Mouse (Mus musculus): ENCODE measurements around the gene Notch1. TPM values are rescaled to one million over a fixed set of nuclear protein-coding genes. Genes with fewer than 3 reads are reported as not detected.

Notch1 gene
- polyA plus RNA-seq, 1 experiment, result 108 TPM

GRCm38 (mm10) chr2:26550205-26550604 is 33.7 kb upstream of the Notch1 start:
- 38% methylated on average over 3 of the region's 3 CpGs for WGBS

DNA sequence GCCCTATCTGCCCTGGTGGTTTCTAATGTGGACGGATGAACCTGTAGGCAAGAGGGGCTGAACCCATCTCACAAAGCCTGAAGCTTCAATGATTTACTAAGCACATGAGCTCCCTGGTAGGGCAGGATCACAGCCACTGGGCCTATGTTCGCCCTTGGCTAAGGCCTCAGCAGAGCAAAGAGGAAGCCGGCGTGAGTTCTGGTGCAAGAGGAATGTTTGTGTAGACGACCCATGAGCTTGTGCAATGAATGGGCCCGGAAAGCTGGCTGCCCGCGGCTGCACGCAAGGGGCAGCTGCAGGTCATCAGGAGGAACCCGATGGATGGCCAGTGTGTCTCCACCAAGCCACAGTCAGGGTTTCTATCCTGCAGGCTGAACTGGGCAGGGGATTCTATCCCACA is 33.3 kb upstream of the Notch1 start:
- TF ChIP-seq POLR2A (IDR thresholded peaks at IDR 0.05; ENCODE audit: borderline replicate concordance, extremely low read depth, low read depth, low read length), result no peak
- TF ChIP-seq CTCF (IDR thresholded peaks at IDR 0.05; ENCODE audit: insufficient read depth, low read length), result no peak
- peak; percentile 28 for DNase-seq
- Histone ChIP-seq H3K4me1 (ENCODE audit: control insufficient read depth, insufficient read depth, low read length) (peaks cover 29% of the 10 kb centered on the region), H3K4me3 (replicated peaks; ENCODE audit: extremely low read depth, low read depth, low read length) (no peak overlapping the region)
- 34% methylated on average over 10 of the region's 10 CpGs for WGBS

More at GRCm38 (mm10) chr2:26550205-26550604, 33.7 kb upstream of the Notch1 start:
- DNase-seq, result no peak
- H3K4me3 ChIP-seq (replicated peaks; ENCODE audit: extremely low read depth, low read depth, low read length), result no peak overlapping the region
- TF ChIP-seq CTCF (IDR thresholded peaks at IDR 0.05; ENCODE audit: insufficient read depth, low read length) (no peak), POLR2A (IDR thresholded peaks at IDR 0.05; ENCODE audit: borderline replicate concordance, extremely low read depth, low read depth, low read length) (no peak)
- H3K4me1 ChIP-seq (ENCODE audit: control insufficient read depth, insufficient read depth, low read length), result peaks cover 31% of the 10 kb centered on the region

DNA sequence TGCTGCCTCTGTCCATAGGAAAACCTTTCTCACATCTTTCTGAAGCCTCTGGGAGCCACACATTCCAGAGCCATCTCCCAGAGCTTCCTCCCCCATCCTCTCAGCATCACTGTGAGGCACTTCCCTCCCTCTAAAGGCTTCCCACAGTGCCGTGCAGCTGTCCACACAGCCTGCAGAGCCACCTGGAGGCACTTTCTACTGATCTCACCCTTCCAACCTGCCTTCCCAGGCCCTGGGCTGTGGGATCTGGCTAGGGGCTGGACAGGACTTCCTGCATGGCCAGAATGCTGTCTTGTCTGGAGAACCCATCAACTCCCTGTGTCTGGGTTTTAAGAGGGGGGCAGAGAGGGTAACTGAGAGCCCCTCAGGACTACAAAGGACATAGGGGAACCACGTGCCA is 31.0 kb upstream of the Notch1 start:
- TF ChIP-seq POLR2A (IDR thresholded peaks at IDR 0.05; ENCODE audit: borderline replicate concordance, extremely low read depth, low read depth, low read length) (no peak), CTCF (IDR thresholded peaks at IDR 0.05; ENCODE audit: insufficient read depth, low read length) (no peak)
- no peak for DNase-seq
- Histone ChIP-seq H3K4me3 (replicated peaks; ENCODE audit: extremely low read depth, low read depth, low read length) (no peak overlapping the region), H3K4me1 (ENCODE audit: control insufficient read depth, insufficient read depth, low read length) (peaks cover 39% of the 10 kb centered on the region)
- 60% methylated on average over 2 of the region's 2 CpGs for WGBS

- DNase-seq, result no peak
- H3K4me1 ChIP-seq (ENCODE audit: control insufficient read depth, insufficient read depth, low read length), result peaks cover 15% of the 10 kb centered on the region
- no peak overlapping the region for H3K4me3 ChIP-seq (replicated peaks; ENCODE audit: extremely low read depth, low read depth, low read length)
- WGBS, result 36% methylated on average over 3 of the region's 3 CpGs
- TF ChIP-seq CTCF (IDR thresholded peaks at IDR 0.05; ENCODE audit: insufficient read depth, low read length) (no peak), POLR2A (IDR thresholded peaks at IDR 0.05; ENCODE audit: borderline replicate concordance, extremely low read depth, low read depth, low read length) (no peak)
Observed at GRCm38 (mm10) chr2:26544265-26544664, 27.8 kb upstream of the Notch1 start.

DNA sequence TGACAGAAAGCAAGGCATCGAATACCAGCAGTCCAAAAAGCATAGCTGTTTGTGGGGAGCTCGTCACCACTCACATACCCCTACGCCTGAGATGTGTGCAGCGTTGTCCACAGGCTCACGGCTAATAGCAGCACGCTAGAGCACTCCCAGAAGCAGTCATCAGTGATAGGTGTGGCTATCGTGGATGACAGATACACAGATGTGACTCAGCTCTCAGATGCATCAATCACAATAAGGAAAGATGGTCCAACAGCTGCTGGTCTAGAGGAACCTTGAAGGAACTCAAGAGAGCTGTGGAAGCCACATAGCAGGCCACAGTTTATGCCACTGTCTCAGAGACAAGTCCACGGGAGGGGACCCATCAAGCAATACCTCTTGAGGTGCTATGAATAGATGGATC is 27.3 kb upstream of the Notch1 start:
- 76% methylated on average over 8 of the region's 8 CpGs for WGBS
- H3K4me3 ChIP-seq (replicated peaks; ENCODE audit: extremely low read depth, low read depth, low read length), result no peak overlapping the region
- TF ChIP-seq CTCF (IDR thresholded peaks at IDR 0.05; ENCODE audit: insufficient read depth, low read length) (no peak), POLR2A (IDR thresholded peaks at IDR 0.05; ENCODE audit: borderline replicate concordance, extremely low read depth, low read depth, low read length) (no peak)
- DNase-seq, result no peak
- H3K4me1 ChIP-seq (ENCODE audit: control insufficient read depth, insufficient read depth, low read length), result peaks cover 14% of the 10 kb centered on the region

GRCm38 (mm10) chr2:26543155-26543554 is 26.7 kb upstream of the Notch1 start:
- Histone ChIP-seq H3K4me1 (ENCODE audit: control insufficient read depth, insufficient read depth, low read length) (peaks cover 14% of the 10 kb centered on the region), H3K4me3 (replicated peaks; ENCODE audit: extremely low read depth, low read depth, low read length) (no peak overlapping the region)
- WGBS, result 47% methylated on average over 4 of the region's 4 CpGs
- no peak for TF ChIP-seq CTCF (IDR thresholded peaks at IDR 0.05; ENCODE audit: insufficient read depth, low read length)
- no peak for TF ChIP-seq POLR2A (IDR thresholded peaks at IDR 0.05; ENCODE audit: borderline replicate concordance, extremely low read depth, low read depth, low read length)
- no peak for DNase-seq

GRCm38 (mm10) chr2:26541258-26541910 is 24.9 kb upstream of the Notch1 start:
- peaks cover 14% of the 10 kb centered on the region for H3K4me1 ChIP-seq (ENCODE audit: control insufficient read depth, insufficient read depth, low read length)
- H3K4me3 ChIP-seq (replicated peaks; ENCODE audit: extremely low read depth, low read depth, low read length), result no peak overlapping the region
- TF ChIP-seq CTCF (IDR thresholded peaks at IDR 0.05; ENCODE audit: insufficient read depth, low read length) (no peak), POLR2A (IDR thresholded peaks at IDR 0.05; ENCODE audit: borderline replicate concordance, extremely low read depth, low read depth, low read length) (no peak)
- no peak for DNase-seq
- 67% methylated on average over 9 of the region's 9 CpGs for WGBS

DNA sequence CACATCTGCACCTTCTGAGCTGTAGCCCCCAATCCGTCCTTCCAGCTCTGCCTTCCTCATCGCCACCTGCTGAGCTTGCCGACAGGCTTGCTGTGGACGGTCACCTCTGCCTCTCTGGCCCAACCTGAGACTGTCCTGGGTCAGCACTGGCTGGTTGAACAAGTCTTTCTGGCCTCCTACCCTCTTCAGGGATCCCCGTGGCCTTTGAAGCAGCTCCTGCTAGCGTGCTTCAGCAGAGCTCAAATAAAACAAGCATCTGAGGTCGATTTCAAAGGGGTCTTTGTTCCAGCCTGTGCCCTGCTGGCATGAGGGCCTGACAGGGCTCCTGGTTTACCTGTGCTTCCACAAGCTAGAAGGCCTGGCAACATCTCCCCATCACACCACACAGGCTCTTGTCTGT is 24.3 kb upstream of the Notch1 start:
- H3K4me3 ChIP-seq (replicated peaks; ENCODE audit: extremely low read depth, low read depth, low read length), result no peak overlapping the region
- WGBS, result 66% methylated on average over 7 of the region's 7 CpGs
- TF ChIP-seq CTCF (IDR thresholded peaks at IDR 0.05; ENCODE audit: insufficient read depth, low read length) (no peak), POLR2A (IDR thresholded peaks at IDR 0.05; ENCODE audit: borderline replicate concordance, extremely low read depth, low read depth, low read length) (no peak)

GRCm38 (mm10) chr2:26539516-26539915 is 23.1 kb upstream of the Notch1 start:
- 82% methylated on average over 2 of the region's 2 CpGs for WGBS
- peaks cover 20% of the 10 kb centered on the region for H3K4me1 ChIP-seq (ENCODE audit: control insufficient read depth, insufficient read depth, low read length)
- TF ChIP-seq CTCF (IDR thresholded peaks at IDR 0.05; ENCODE audit: insufficient read depth, low read length) (no peak), POLR2A (IDR thresholded peaks at IDR 0.05; ENCODE audit: borderline replicate concordance, extremely low read depth, low read depth, low read length) (no peak)
- H3K4me3 ChIP-seq (replicated peaks; ENCODE audit: extremely low read depth, low read depth, low read length), result no peak overlapping the region
- no peak for DNase-seq

More for the DNA sequence above, 24.3 kb upstream of the Notch1 start:
- peaks cover 14% of the 10 kb centered on the region for H3K4me1 ChIP-seq (ENCODE audit: control insufficient read depth, insufficient read depth, low read length)
- no peak for DNase-seq

GRCm38 (mm10) chr2:26535517-26536045 is 19.1 kb upstream of the Notch1 start:
- H3K4me1 ChIP-seq (ENCODE audit: control insufficient read depth, insufficient read depth, low read length), result peaks cover 11% of the 10 kb centered on the region
- no peak for DNase-seq
- TF ChIP-seq CTCF (IDR thresholded peaks at IDR 0.05; ENCODE audit: insufficient read depth, low read length) (no peak), POLR2A (IDR thresholded peaks at IDR 0.05; ENCODE audit: borderline replicate concordance, extremely low read depth, low read depth, low read length) (no peak)
- 79% methylated on average over 4 of the region's 4 CpGs for WGBS
- H3K4me3 ChIP-seq (replicated peaks; ENCODE audit: extremely low read depth, low read depth, low read length), result no peak overlapping the region
